ENCODE assay signal across 8 mouse cellular contexts in genomic region chr5:92707921-92708491, GRCm38 (mm10). TPM values are rescaled to one million over a fixed set of nuclear protein-coding genes. Genes with fewer than 3 reads are reported as not detected.
A peak's percentile ranks its signal among the peaks of the same experiment; 100 is the strongest.
DNase-seq lines count a peak whose midpoint lies in the region; ATAC-seq and TF ChIP-seq lines count a peak whose summit lies in the region.
"Had no signal": no experiment of that assay in that cellular context is flagged by ENCODE, and none has a peak within 500 bp of the region (broad histone marks: within the 10 kb centered on the region; RNA-seq: fewer than 3 reads in every experiment).

No protein-coding gene starts in this region.

- intact Hi-C loops in heart, adult 2 months (cut with DNase I), result no loop called here

- no peak for TF ChIP-seq CTCF in heart, adult 2 months (IDR thresholded peaks at IDR 0.05)

- no peaks in the 10 kb centered on the region for H3K79me2 ChIP-seq in heart, adult 2 months (replicated peaks; ENCODE audit: control insufficient read depth, insufficient read depth, low read length)

- no peaks in the 10 kb centered on the region for H3K9me3 ChIP-seq in kidney, embryonic 15.5 days (replicated peaks)
- no peaks in the 10 kb centered on the region for H3K9me3 ChIP-seq in forebrain, embryonic 12.5 days

- H3K27ac ChIP-seq in kidney, embryonic 15.5 days, result peak overlapping the region; percentile 70
- peak overlapping the region; percentile 50 for H3K27ac ChIP-seq in forebrain, embryonic 12.5 days
- H3K27ac ChIP-seq in heart, adult 2 months, result no peak overlapping the region

- no peak overlapping the region for H3K4me3 ChIP-seq in kidney, embryonic 15.5 days (replicated peaks)
- no peak overlapping the region for H3K4me3 ChIP-seq in forebrain, embryonic 12.5 days (replicated peaks)
- no peak overlapping the region for H3K4me3 ChIP-seq in heart, adult 2 months

- no peak overlapping the region for H3K9ac ChIP-seq in kidney, embryonic 15.5 days
- peak overlapping the region; percentile 13; the same call in 1 of the 2 replicates for H3K9ac ChIP-seq in forebrain, embryonic 12.5 days
- no peak overlapping the region for H3K9ac ChIP-seq in heart, adult 2 months (ENCODE audit: low read depth, low read length)

- no peak for TF ChIP-seq EP300 in heart, adult 2 months (IDR thresholded peaks at IDR 0.05; ENCODE audit: insufficient read depth, low read depth, low read length)

- no peaks in the 10 kb centered on the region for H3K36me3 ChIP-seq in kidney, embryonic 15.5 days
- no peaks in the 10 kb centered on the region for H3K36me3 ChIP-seq in forebrain, embryonic 12.5 days (replicated peaks)
- H3K36me3 ChIP-seq in heart, adult 2 months (ENCODE audit: control insufficient read depth, insufficient read depth, low read length), result no peaks in the 10 kb centered on the region

- H3K27me3 ChIP-seq in kidney, embryonic 15.5 days, result no peaks in the 10 kb centered on the region
- H3K27me3 ChIP-seq in forebrain, embryonic 12.5 days, result no peaks in the 10 kb centered on the region
- H3K27me3 ChIP-seq in heart, adult 2 months (ENCODE audit: control insufficient read depth, insufficient read depth, low read length), result no peaks in the 10 kb centered on the region

- DNase-seq in kidney, adult 8-10 months, result no peak
- peak; percentile 45 for DNase-seq in lung, postnatal 25 days (ENCODE audit: low spot score)
- DNase-seq in thymus, adult 18-20 months, result no peak
- DNase-seq in heart, adult 2 months, result no peak
- DNase-seq: cerebellum, postnatal 36 days had no signal

- no peak overlapping the region for H3K4me2 ChIP-seq in kidney, embryonic 15.5 days
- H3K4me2 ChIP-seq in forebrain, embryonic 12.5 days, result no peak overlapping the region

- H3K4me1 ChIP-seq in kidney, embryonic 15.5 days, result peaks cover 6% of the 10 kb centered on the region
- peaks cover 27% of the 10 kb centered on the region for H3K4me1 ChIP-seq in forebrain, embryonic 12.5 days
- H3K4me1 ChIP-seq in heart, adult 2 months (ENCODE audit: control insufficient read depth, insufficient read depth, low read length), result no peaks in the 10 kb centered on the region

- WGBS in kidney, embryonic 15.5 days, result 31% methylated on average over 7 of the region's 7 CpGs
- 10% methylated on average over 7 of the region's 7 CpGs for WGBS in forebrain, embryonic 12.5 days
- WGBS in heart, adult 2 months, result 39% methylated on average over 7 of the region's 7 CpGs

- peak; percentile 69; the same call in 1 of the 2 replicates for ATAC-seq in kidney, embryonic 15.5 days (replicated peaks; ENCODE audit: low FRiP score)
- 0 out of 2 replicates have a peak, but pooled peaks have one; percentile 11 for ATAC-seq in common myeloid progenitor, adult 5-6 weeks (replicated peaks; ENCODE audit: low read depth, poor library complexity, severe bottlenecking)
- ATAC-seq in forebrain, embryonic 12.5 days (ENCODE audit: low FRiP score), result no peak

- no peak for TF ChIP-seq POLR2A in heart, adult 2 months (IDR thresholded peaks at IDR 0.05; ENCODE audit: insufficient read depth, low read depth, low read length)

RNA-seq across cellular contexts. Expression of gene Shroom3, which starts 24.8 kb away (rescaled TPM):
- polyA plus RNA-seq in kidney, embryonic 15.5 days (2015; fragmentation: Nextera tagmentation; extraction: Ambion mirVana), result 7.9 and 8.1 TPM in 2 replicates
- total RNA-seq in common myeloid progenitor, adult 5-6 weeks (2017), result 0.05 TPM in 1 of 2 replicates, not detected in the other
- polyA plus RNA-seq in forebrain, embryonic 12.5 days (2016; fragmentation: Nextera tagmentation; extraction: Ambion mirVana), result 6.4 and 6.6 TPM in 2 replicates
- 10 to 100 TPM; 32.8 to 38.5 TPM for total RNA-seq in heart, adult 2 months (2021)
- polyA plus RNA-seq in heart, adult 2 months (2012; rRNA removed), result 31.4 and 32.8 TPM in 2 replicates

RNA-seq across cellular contexts. Expression of gene Ccdc158, which starts 32.9 kb away (rescaled TPM):
- 0.94 and 0.97 TPM in 2 replicates for polyA plus RNA-seq in kidney, embryonic 15.5 days (2015; fragmentation: Nextera tagmentation; extraction: Ambion mirVana)
- 6.9 and 11.6 TPM in 2 replicates for total RNA-seq in common myeloid progenitor, adult 5-6 weeks (2017)
- polyA plus RNA-seq in forebrain, embryonic 12.5 days (2016; fragmentation: Nextera tagmentation; extraction: Ambion mirVana), result 0.56 and 0.72 TPM in 2 replicates
- under 1 TPM in 1 of 2 experiments, not detected in 1; 0.09 TPM for total RNA-seq in heart, adult 2 months (2021)
- 0.18 TPM in 1 of 2 replicates, not detected in the other for polyA plus RNA-seq in heart, adult 2 months (2012; rRNA removed)
